11 mouse cellular contexts compared by ENCODE assay signal in genomic region chr2:84775665-84776064, GRCm38 (mm10). TPM values are rescaled to one million over a fixed set of nuclear protein-coding genes. Genes with fewer than 3 reads are reported as not detected.
A peak's percentile ranks its signal among the peaks of the same experiment; 100 is the strongest.
DNase-seq lines count a peak whose midpoint lies in the region; ATAC-seq and TF ChIP-seq lines count a peak whose summit lies in the region.
"Had no signal": no experiment of that assay in that cellular context is flagged by ENCODE, and none has a peak within 500 bp of the region (broad histone marks: within the 10 kb centered on the region; RNA-seq: fewer than 3 reads in every experiment).

No protein-coding gene starts in this region.

- peak overlapping the region; percentile 96 for H3K27ac ChIP-seq in liver, adult 2 months (replicated peaks; ENCODE audit: insufficient read depth, low read depth, low read length)
- H3K27ac ChIP-seq in liver, embryonic 11.5 days (ENCODE audit: low read depth, low read length): no peak overlapping the region
- H3K27ac ChIP-seq: embryonic facial prominence, embryonic 13.5 days had no signal

- peaks cover 11% of the 10 kb centered on the region; the same call in 1 of the 2 replicates for H3K4me1 ChIP-seq in liver, adult 2 months (ENCODE audit: control insufficient read depth, insufficient read depth, low read length)
- peaks cover 6% of the 10 kb centered on the region; the same call in 1 of the 2 replicates for H3K4me1 ChIP-seq in liver, embryonic 11.5 days (replicated peaks; ENCODE audit: control insufficient read depth, insufficient read depth, low read length)

- H3K36me3 ChIP-seq in liver, adult 2 months (ENCODE audit: control insufficient read depth, insufficient read depth, low read length): peaks cover 17% of the 10 kb centered on the region
- H3K36me3 ChIP-seq in liver, embryonic 11.5 days (ENCODE audit: control insufficient read depth, insufficient read depth, low read length): no peaks in the 10 kb centered on the region
- H3K36me3 ChIP-seq: embryonic facial prominence, embryonic 13.5 days had no signal

- H3K27me3 ChIP-seq in liver, adult 2 months (ENCODE audit: control insufficient read depth, insufficient read depth, low read length): no peaks in the 10 kb centered on the region
- peaks cover 2% of the 10 kb centered on the region for H3K27me3 ChIP-seq in liver, embryonic 11.5 days (replicated peaks; ENCODE audit: control insufficient read depth, insufficient read depth, low read length)
- H3K27me3 ChIP-seq: embryonic facial prominence, embryonic 13.5 days had no signal

- no peaks in the 10 kb centered on the region for H3K9me3 ChIP-seq in liver, embryonic 11.5 days (ENCODE audit: control insufficient read depth, low read length)
- H3K9me3 ChIP-seq: embryonic facial prominence, embryonic 13.5 days had no signal

- peak overlapping the region; percentile 54 for H3K9ac ChIP-seq in liver, adult 2 months (ENCODE audit: low read depth, low read length)
- no peak overlapping the region for H3K9ac ChIP-seq in liver, embryonic 11.5 days (ENCODE audit: low read depth, low read length)
- H3K9ac ChIP-seq: embryonic facial prominence, embryonic 13.5 days had no signal

- no peak for TF ChIP-seq CTCF in liver, adult 2 months (IDR thresholded peaks at IDR 0.05; ENCODE audit: low read depth, low read length)

- ATAC-seq in liver, embryonic 11.5 days (replicated peaks; ENCODE audit: low FRiP score): no peak
- ATAC-seq in granulocyte monocyte progenitor cell, adult 5-6 weeks (replicated peaks; ENCODE audit: poor library complexity, severe bottlenecking): peak; percentile 52

- H3K79me2 ChIP-seq in liver, adult 2 months (ENCODE audit: control insufficient read depth, insufficient read depth, low read length): peaks cover 7% of the 10 kb centered on the region; the same call in 1 of the 2 replicates

- WGBS in liver, adult 2 months: 18% methylated on average over 6 of the region's 6 CpGs
- 71% methylated on average over 6 of the region's 6 CpGs for WGBS in liver, embryonic 11.5 days

- H3K4me3 ChIP-seq in liver, adult 2 months (ENCODE audit: insufficient read depth, low read depth, low read length): peak overlapping the region; percentile 39
- no peak overlapping the region for H3K4me3 ChIP-seq in liver, embryonic 11.5 days (ENCODE audit: low read depth, low read length)

- peak; percentile 16 for DNase-seq in cerebellum, adult 8-10 months
- DNase-seq in cerebellum, postnatal 4 days (ENCODE audit: low spot score in 2 of 2): no peak
- peak; percentile 78 for DNase-seq in liver, adult 2 months (ENCODE audit: extremely low read depth, low read depth, low spot score)
- DNase-seq in liver, embryonic 11.5 days (ENCODE audit: low spot score): no peak
- peak; percentile 49 to 71 for DNase-seq in lung, postnatal 4 days
- DNase-seq in right cerebral cortex, adult 18-20 months: no peak
- DNase-seq in layer of hippocampus, postnatal 25 days (ENCODE audit: extremely low spot score in 1 of 2, low spot score in 1 of 2): no peak
- DNase-seq: spleen, adult 18-20 months had no signal

- no peak overlapping the region for H3K4me2 ChIP-seq in liver, embryonic 11.5 days

- no peak for TF ChIP-seq POLR2A in liver, adult 2 months (IDR thresholded peaks at IDR 0.05; ENCODE audit: extremely low read depth, insufficient read depth, low read length)

RNA-seq across cellular contexts. Expression of gene Serping1, which starts 0.4 kb away (rescaled TPM):
- 298 and 437 TPM in 2 replicates for total RNA-seq in liver, adult 2 months (2014; rRNA removed)
- polyA plus RNA-seq in liver, adult 2 months (2012; rRNA removed): 979 and 1,033 TPM in 2 replicates
- polyA plus RNA-seq in liver, embryonic 11.5 days (2014; fragmentation: Nextera tagmentation; extraction: Ambion mirVana): 38.4 and 43.2 TPM in 2 replicates
- not detected in 2 replicates for total RNA-seq in granulocyte monocyte progenitor cell, adult 5-6 weeks (2014; fragmentation: Nextera tagmentation)
- not detected in 2 replicates for total RNA-seq in granulocyte monocyte progenitor cell, adult 5-6 weeks (2017)
- total RNA-seq in layer of hippocampus, postnatal 25 days (2021): 1 to 10 TPM; 5.7 to 7.4 TPM

RNA-seq across cellular contexts. Expression of gene Ube2l6, which starts 23.0 kb away (rescaled TPM):
- total RNA-seq in liver, adult 2 months (2014; rRNA removed): 42.4 and 44.3 TPM in 2 replicates
- polyA plus RNA-seq in liver, adult 2 months (2012; rRNA removed): 99.8 and 106 TPM in 2 replicates
- polyA plus RNA-seq in liver, embryonic 11.5 days (2014; fragmentation: Nextera tagmentation; extraction: Ambion mirVana): 112 and 114 TPM in 2 replicates
- 5.6 and 6.3 TPM in 2 replicates for total RNA-seq in granulocyte monocyte progenitor cell, adult 5-6 weeks (2014; fragmentation: Nextera tagmentation)
- total RNA-seq in granulocyte monocyte progenitor cell, adult 5-6 weeks (2017): 4.0 and 7.1 TPM in 2 replicates
- 1 to 10 TPM; 3.9 to 4.3 TPM for total RNA-seq in layer of hippocampus, postnatal 25 days (2021)

RNA-seq across cellular contexts. Expression of gene Gm19426, which starts 32.2 kb away (rescaled TPM):
- 1.7 and 3.1 TPM in 2 replicates for total RNA-seq in liver, adult 2 months (2014; rRNA removed)
- polyA plus RNA-seq in liver, adult 2 months (2012; rRNA removed): 1.9 and 3.0 TPM in 2 replicates
- polyA plus RNA-seq in liver, embryonic 11.5 days (2014; fragmentation: Nextera tagmentation; extraction: Ambion mirVana): 2.9 and 3.3 TPM in 2 replicates
- total RNA-seq in granulocyte monocyte progenitor cell, adult 5-6 weeks (2014; fragmentation: Nextera tagmentation): not detected in 2 replicates
- not detected in 2 replicates for total RNA-seq in granulocyte monocyte progenitor cell, adult 5-6 weeks (2017)
- total RNA-seq in layer of hippocampus, postnatal 25 days (2021): 1 to 10 TPM; 1.8 to 2.2 TPM
- total RNA-seq: megakaryocyte, adult 5-6 weeks had no signal

RNA-seq across cellular contexts. Expression of gene Ypel4, which starts 41.8 kb away (rescaled TPM):
- total RNA-seq in liver, adult 2 months (2014; rRNA removed): not detected in 2 replicates
- 0.05 TPM in 2 replicates for polyA plus RNA-seq in liver, adult 2 months (2012; rRNA removed)
- 11.4 and 14.2 TPM in 2 replicates for polyA plus RNA-seq in liver, embryonic 11.5 days (2014; fragmentation: Nextera tagmentation; extraction: Ambion mirVana)
- not detected in 2 replicates for total RNA-seq in granulocyte monocyte progenitor cell, adult 5-6 weeks (2014; fragmentation: Nextera tagmentation)
- total RNA-seq in granulocyte monocyte progenitor cell, adult 5-6 weeks (2017): not detected in 2 replicates
- 10 to 100 TPM; 60.0 to 67.5 TPM for total RNA-seq in layer of hippocampus, postnatal 25 days (2021)

RNA-seq across cellular contexts. Expression of gene Smtnl1, which starts 46.8 kb away (rescaled TPM):
- total RNA-seq in liver, adult 2 months (2014; rRNA removed): 0.18 TPM in 1 of 2 replicates, not detected in the other
- not detected in 2 replicates for polyA plus RNA-seq in liver, adult 2 months (2012; rRNA removed)
- polyA plus RNA-seq in liver, embryonic 11.5 days (2014; fragmentation: Nextera tagmentation; extraction: Ambion mirVana): 0.25 TPM in 1 of 2 replicates, not detected in the other
- not detected in 2 replicates for total RNA-seq in granulocyte monocyte progenitor cell, adult 5-6 weeks (2014; fragmentation: Nextera tagmentation)
- not detected in 2 replicates for total RNA-seq in granulocyte monocyte progenitor cell, adult 5-6 weeks (2017)
- not detected for total RNA-seq in layer of hippocampus, postnatal 25 days (2021)
- total RNA-seq: megakaryocyte, adult 5-6 weeks had no signal

Comparison
In these comparisons a context has a peak if more than half of its experiments do, and no peak if none do; other contexts are left out.
1. DNase-seq: peak in cerebellum, adult 8-10 months (single experiment), liver, adult 2 months (single experiment) and lung, postnatal 4 days (2 of 2); none in cerebellum, postnatal 4 days (0 of 2), liver, embryonic 11.5 days (single experiment), right cerebral cortex, adult 18-20 months (single experiment) and layer of hippocampus, postnatal 25 days (0 of 2).
2. RNA of gene Serping1, which starts 0.4 kb away (total RNA-seq): 298 to 437 TPM in liver, adult 2 months; 5.7 to 7.4 TPM in layer of hippocampus, postnatal 25 days and not detected in granulocyte monocyte progenitor cell, adult 5-6 weeks; every median in the first group is over 10 times any median in the second.